Mouse (Mus musculus) cerebellum, adult 11 months (tissue): ENCODE measurements around the gene Rnft2.

Experiments
- DNase-seq: peaks from one replicate; pipeline ENCODE4 v3.0.0; 2022

Gene Rnft2

DNA sequence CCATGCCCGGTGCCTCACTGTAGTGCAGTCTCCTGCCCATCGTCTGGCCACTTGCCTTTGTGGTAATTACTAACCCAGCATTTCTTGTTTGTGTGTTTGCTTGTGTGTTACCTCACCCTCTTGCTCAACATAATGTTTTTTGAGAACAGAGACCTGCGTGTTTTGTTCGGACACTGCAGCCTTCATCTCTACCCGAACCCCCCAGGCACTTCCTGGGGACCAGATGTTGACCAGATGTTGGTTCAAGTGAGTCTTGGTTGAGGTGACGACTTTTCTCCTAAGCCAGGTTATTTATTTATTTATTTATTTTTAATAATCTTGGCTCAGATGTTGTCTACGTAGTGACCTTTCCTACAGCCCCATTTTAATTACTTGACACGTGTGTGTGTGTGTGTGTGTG lies 2.5 kb upstream of the Rnft2 start:
- no peak for DNase-seq

DNA sequence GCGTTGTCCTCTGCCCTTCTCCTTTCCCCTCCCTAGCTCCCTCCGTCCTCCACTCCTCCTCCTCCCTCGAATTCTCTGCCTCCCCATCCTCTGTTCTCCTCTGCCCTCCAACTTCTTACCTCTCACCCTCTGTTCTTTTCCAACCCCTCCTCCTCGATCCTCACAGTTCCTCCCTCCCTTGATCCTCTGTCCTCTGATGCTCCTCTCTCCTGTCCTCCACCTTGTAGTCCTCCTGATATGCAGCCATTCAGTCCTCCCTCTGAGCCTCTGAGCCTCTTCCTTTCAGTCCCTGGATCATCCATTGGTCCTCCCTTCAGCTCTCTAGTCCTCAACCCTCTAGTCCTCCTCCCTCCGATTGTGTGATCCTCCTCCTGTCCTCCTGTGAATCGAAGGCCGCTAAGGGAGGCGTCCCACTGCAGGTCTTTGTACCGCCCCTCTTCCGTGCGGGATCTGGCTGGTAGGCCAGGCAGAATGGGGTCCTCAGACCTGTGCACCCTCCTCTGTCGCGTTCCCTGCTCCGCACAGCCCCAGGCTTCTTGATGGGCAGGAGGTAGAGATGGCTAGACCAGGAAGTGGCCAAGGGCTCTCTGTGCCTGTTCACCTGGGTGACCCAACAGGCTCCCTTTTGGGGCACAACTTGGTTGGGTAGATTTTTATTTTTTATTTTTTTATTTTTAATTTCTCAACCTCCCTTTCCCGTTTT lies 841 bp upstream of the Rnft2 start:
- no peak for DNase-seq

DNA sequence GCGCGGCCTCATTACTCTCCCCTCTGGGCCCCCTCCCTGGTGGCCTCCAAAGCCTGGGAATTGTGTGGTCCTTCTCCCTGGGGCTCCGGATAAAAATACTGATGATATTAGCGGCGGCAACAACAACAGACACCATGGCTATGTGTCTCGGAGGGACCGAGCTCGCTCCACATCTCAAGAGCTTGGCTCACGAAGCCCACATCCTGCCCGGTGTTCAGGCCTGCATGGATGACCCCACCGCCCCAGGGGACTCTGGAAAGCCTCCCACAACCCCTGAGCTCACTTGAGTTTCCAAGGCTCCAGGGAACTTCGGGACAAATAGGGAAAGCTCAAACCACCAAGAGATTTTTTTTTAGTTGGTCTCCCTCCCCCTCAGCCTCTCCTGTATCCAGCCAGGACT lies 5.2 kb downstream of the Rnft2 start:
- DNase-seq, result no peak

DNA sequence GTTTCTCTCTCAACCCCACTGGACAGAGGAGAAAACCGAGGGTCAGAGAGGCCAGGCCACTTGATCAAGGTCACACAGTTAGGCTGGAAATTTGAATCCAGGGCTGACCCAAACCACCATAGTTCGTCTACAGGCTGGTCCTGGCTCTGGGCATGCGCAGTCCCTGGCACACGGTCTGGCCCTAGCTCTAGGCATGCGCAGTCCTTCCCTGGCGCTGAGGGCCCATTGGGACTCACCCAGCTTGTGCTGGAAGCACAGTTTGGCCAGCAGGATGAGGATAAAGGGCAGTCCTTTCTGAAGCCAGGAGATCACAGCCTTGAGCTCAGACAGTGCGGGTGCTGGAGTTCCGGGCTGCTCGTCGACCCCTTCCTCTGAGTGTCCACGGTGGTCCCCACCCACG lies 8.0 kb downstream of the Rnft2 start:
- peak; percentile 69 for DNase-seq

DNA sequence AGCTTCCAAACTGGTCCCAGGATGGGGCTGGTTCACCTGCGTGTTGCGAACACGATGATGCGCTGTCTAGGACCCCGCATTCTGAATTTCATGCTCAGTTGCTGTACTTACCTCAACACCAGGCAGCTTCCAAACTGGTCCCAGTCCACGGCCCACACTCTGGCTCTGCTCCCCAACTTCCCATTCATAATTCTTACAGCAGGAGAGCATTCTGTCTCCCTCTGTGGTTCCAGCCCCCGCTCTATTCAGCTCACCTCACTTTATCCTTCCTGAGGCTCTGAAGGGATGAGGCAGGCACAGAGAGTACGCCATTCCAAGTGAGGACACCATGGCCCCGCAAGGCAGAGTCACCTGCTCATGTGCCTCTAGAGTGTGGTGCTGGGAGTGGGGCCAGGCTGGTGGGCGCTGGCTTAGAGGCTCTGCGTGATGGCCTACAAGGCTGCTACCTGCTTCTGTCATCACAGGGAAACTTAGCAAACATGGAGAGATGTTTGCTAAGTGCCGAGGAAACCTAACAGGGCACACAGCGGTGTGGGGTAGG lies 14.8 kb downstream of the Rnft2 start:
- DNase-seq, result no peak

DNA sequence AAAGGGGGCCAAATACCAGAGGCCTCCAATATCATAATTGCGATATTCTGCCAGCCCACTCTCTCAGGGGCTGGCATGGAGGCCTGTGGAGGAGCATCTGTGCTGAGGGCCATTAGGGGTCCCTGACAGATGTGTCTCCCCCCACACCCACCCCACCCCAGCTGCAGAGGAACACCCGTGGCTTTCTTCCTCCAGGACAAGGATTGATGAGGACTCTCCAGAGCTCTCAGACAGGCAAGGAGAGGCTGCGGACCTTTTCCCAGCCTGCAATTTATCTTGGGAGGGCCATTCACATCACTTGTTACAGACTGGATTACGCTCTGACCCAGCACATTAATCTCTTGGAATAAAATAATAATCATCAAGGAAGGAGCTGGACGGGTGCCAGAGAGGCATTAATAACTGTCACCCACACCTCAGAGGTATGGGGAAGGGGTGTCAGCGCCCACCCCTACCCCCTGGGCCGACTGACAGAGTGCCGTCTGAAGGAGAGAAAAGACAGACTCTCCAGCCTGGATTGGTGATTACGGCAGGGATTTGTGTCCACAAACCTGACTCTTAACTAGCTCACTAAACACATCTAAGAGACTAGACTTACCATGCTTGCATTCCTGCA lies 21.7 kb downstream of the Rnft2 start:
- DNase-seq, result no peak

DNA sequence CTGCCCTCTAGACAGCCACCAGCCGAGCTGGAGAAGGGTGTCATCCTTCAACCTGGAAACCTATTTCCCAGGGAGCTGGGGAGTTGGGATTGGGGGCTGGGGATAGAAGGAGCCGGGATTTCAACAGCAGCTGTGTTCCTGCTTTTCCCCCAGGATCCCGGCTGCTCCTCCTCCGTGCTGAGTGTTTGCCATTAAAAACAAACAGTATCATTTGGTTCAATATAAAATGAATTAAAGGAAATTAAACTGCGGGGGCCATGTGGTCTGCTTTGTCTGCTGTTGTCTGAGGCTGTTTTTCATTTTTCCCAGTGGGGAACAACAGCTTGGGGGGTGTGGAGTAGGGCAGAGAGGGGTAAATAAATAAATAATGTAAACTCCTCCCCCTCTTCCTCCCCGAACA lies 27.5 kb downstream of the Rnft2 start:
- DNase-seq, result no peak

DNA sequence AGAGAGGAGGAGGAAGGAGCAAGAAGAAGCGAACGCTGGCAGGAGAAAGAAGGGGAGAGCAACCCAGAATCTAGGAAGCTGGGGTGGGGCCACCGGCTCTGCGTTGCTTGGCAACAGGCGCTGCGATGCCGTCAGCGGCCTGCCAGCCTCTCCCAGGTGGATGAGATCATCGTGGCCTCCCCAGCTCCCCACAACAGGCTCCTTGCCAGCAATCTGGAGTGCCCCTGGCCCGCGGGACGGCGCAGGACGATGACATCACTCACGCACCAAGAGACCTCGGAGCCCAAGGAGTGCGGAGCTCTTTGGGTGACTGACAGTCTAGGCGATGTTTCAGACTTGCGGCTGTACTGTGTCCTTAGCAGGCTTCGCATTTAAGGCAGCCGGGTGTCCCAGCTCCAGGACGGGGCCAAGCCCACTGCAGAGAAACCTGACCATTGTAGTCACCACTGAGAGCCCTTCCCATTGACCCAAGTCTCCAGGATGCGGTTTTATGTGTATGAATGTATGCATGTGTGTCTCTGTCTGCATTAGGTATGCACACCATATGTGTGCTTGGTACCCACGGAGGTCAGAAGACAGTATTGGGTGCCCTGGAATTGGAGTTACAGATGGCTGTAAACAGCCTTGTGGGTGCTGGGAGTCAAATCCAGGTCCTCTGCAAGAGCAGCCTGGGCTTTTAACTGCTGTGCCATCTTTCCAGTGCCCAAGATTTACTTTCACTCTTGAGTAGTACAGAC lies 30.3 kb downstream of the Rnft2 start:
- peak; percentile 89 for DNase-seq

DNA sequence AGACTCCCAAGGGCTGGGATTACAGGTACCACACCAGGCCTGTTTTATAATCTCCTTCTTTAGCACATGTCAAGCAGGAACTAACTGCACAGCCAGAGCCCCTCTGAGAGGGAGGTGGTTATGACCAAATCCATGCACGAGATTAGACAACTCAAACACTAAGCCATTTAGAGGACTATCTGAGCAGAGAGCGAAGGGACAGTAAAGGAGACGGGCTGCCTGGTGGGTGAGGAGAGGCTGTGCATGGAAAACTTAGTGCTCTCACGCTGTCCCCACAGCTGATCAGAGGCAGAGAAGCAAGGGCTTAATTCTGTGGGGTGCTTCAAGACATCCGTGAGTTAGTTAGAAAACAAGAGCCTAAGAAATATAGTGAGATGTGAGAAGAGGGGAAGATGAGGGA lies 30.9 kb downstream of the Rnft2 start:
- DNase-seq, result peak; percentile 18

DNA sequence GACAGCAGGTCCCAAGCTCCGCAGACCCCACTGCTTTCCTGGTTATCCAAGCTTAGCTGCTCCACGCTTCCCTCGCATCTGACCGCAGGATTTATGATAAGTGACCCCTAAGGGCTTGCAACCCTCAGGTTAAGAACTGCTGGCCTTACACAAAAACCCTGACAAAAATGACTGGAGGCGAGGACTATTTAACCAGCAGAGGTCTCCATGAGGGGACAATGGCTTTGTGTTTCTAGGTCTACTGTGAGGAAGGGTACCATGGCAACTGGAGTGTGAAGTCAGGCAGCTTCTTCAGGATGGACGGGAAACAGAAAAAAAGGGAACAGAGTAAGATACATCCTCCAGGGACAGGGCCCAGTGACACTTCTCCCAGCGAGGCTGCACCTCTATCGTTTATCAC lies 39.1 kb downstream of the Rnft2 start:
- no peak for DNase-seq

DNA sequence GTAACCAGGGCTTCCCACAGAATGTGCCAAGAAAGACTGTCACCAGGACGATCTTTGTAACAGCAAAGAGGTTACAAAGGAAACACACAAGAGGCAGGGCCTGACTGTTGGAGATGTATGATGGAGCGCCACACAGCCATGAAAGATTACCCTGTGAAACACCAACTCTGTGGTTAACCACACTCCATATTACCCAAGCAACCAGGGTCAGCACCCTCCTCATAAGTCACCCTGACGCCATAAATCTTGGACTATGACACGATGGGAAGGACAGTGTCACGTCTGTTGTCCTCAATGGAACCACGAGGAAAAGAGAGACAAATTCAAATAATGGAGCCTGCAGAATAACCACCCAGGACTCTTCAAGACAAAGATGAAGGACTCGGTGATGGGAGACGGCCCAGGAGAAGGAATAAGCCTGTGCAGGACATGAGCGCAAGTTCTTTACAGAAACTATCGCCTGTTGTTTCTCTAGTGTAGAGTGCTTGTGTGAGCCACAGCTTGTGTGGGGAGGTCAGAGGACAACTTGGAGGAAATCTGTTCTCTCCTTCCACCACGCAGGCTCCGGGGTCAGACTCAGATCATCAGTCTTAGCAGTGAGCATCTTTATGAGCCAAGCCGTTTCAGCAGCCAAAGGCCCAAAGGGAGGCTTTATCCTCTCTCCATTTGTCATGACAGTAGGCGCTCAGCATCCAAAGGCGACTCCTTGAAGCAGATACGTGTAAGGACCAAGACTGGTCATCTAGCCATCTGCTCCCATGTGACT lies 40.1 kb downstream of the Rnft2 start:
- DNase-seq, result no peak

DNA sequence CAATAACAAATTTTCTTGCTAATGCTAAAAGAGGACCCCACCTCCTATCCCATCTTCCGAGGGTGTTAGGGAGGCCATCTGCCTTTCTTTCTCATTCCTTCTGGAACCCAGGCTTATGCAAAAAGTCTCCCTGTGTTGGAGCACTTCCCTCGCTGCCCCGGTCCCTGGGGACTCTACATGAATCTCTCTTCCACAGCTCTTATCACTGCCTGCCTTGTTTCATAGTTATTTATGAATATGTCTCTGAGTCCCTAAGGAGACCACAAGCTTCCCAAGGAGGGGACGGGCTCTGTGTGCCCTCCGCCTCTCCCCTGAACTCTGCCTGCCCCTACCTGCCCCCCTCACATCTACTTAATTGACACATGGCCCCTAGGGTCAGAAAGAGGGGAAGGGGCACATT lies 45.2 kb downstream of the Rnft2 start:
- DNase-seq, result no peak

DNA sequence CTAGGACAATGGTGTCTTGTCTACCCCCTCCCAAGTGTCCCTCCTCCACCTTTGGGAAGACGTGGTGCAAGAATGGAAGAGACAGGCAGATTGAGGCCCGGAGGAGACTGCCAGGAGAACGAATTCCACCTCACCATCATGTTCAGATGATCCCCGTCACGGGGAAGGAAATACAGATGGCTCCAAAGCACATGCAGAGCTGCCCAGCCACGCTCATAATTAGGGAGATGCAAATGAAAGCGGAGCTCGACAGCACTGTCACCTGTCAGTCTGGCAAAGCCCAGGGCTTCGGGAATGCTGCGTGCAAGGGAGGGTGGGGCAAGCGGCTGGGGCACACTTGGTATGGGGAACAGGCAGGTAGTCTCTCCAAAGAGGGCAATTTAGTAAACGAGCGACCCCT lies 47.5 kb downstream of the Rnft2 start:
- no peak for DNase-seq

DNA sequence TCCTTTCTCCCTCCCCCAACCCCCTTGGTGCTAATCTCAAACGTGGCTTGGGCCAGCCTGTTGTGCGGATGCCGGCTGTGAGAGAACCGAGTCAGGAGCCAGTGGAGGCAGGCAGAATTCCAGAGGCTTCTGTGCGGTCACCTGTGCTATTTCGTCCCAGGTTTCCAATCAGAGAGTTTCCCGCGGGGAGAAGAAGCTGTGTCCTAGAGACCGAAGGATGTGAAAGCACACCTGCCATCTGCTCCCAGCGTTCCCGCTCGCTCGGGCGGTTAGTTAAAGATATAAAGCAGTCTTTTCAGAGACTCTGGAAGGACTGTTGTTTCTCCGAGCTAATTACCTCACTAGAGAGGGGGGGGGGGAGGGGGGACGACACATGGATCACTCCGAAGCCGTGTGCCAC lies 52.7 kb downstream of the Rnft2 start:
- peak; percentile 24 for DNase-seq

DNA sequence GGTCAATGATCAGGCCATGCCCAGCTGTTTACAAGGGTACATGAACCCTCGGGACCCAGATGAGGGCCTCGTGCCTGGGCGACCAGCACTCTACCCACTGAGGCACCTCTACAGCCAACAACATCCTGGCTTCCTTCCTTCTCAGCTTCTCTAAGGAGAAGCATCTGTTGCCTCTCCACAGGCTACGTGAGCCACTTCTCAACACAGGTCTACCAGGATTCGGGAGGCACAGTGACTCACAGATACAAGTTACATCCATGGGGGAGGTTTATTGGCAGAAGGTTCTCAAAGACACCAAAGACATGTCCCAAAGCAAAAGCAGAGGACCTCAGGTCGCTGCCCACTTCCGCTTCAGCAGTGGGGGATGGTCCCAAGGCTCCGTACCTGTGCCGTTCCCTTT lies 54.4 kb downstream of the Rnft2 start:
- no peak for DNase-seq

DNA sequence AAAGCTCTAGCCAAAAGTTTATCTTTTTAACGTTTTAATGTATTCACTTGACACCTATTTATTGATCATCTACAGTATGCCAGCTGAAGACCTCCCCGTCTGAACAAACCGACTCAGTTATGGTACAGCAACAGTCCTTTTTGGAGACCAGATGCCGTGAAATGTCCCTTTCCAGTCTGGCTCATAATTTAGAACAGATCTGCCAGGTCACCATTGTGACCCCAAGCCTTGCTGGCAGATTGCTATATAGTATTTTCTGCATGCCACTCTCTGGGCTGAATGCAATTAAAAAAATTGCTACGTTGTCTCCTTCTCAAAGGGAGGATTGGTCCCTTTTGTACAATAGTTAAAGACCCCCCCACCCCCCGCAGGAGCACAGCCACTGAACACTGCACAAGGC lies 56.6 kb downstream of the Rnft2 start:
- no peak for DNase-seq

DNA sequence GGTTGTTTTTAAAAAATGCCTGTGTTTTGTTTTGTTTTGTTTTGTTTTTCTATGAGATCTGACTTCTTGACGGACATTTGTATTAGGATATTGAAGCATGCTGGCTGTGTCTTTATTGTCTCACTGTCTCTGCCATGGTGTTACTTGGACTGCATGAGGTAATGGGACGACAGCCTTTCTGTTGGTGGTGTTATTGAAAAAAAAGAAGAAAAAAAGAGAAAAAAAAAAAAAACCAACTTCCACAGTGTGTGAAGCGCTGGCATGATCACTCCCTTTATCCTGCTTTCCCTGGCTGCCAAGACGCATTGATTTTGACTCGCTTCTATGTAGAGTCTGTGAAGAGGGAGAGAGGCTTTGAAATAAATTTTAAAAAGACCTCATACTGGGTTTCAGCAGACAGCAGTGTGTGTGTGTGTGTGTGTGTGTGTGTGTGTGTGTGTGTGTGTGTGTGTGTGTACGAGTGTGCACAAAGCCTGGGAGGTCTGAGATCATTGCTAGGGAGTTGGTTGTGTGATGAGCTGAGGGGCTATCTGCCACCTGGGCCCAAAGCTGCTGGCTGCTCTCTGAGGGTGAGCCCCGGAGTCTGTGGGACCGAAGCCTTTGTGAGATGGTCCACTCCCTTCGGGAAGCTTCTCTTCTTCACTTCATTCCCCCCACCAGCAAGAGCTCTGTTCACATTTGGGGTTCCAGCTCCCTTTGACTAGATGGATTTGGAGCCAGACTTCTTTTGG lies 57.8 kb downstream of the Rnft2 start:
- DNase-seq, result no peak

DNA sequence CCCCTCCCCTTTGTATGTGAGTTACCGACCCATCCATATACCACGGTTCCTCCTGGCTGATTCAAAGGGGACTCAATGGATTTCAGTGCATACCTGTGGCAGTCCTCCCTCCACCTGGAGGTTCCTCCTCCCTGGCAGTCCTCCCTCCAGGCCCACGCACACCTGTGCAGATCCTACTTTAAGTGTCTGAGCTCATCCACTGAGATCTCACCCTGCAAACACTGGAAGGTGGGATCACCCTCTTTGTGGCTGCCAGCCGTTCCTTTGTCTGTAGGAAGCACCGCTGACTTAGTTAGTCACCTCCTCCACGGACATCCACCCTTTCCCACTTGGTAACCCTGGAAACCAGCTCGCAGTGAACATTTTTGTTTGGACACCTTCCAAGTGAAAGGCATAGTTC lies 67.3 kb downstream of the Rnft2 start:
- DNase-seq, result no peak

DNA sequence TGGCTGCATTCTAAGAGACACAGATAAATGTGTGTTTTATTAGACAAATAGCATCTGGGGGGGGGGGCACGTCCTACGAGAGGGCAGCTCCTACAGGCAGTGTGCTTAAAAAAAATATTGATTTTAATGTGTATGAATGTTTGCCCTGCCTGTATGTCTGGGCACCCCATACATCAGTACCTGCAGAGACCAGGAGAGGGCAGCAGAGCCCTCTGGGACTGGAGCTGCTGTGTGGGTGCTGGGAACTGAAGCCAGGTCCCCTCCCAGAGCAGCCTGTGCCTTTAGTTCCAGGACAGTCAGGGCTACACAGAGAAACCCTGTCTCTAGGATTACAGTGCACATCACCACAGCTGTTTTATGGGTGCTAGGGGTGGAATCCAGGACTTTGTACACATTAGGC lies 69.8 kb downstream of the Rnft2 start:
- DNase-seq, result no peak

DNA sequence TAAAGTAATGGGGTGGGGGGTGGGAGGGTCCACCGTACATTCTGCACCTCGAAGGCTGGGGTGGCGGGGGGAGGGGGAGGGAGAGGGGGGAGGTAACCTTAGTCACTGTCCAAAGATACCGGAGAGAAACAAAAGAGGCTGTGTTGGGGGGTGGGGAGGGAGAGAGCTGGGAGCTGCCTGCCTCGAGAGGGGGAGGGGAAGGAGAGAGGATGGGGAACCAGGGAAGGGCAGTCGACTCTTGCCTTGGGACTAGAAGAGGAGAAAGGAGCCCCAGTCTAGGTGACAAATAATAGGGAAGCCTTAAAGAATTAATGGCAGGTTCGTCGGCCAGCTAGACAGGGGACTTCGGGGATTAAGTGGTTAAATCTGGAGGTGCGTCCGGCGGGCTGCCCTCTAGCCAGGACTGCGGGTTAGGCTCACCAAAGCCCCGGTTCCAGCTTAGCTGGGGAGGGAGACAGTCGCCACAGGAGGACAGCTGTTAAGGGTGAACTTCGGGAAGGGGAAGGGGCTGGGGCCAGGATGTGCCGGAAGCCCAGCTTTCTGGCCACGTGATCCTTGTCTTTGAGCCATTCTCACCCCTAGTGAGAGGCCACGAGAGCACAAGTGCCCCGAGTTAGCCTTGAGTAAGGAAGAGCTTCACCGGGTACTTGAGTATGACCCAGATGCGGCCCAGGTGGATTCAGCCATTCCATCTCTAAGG lies 70.5 kb downstream of the Rnft2 start:
- no peak for DNase-seq

DNA sequence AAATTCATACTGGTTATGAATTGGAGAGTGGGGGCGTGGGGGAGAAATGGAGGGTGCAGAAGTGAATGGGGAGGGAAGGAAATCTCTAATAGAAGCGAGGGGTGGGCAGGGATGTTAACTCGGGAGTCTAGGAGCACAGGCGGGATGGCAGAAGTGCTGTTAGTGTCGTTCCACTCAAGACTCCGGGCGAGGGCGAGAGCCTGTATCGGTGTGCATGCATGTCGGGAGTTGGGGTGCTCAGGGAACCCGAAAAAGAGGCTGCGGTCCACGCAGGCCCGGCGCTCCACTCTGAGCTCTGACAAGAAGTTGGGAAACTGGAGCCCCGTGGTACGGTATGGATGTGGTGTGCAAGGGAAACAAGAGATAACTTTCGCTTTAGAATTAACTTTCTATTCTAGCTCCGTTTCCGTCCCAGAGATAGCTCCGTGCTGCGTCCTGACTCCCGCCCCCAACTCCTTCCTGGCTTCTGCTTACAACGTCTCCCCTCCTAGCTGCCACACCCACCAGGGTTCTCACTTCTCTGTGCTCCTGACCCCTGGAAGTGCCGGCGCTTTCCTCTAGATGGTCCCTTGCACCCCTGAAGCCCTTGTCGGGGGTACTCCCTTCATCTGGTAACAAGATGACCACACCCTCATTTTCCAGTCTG lies 72.7 kb downstream of the Rnft2 start:
- DNase-seq, result no peak
